Mouse (Mus musculus): Measurements from ENCODE around the gene Gm6370. TPM values are rescaled to one million over a fixed set of nuclear protein-coding genes. Genes with fewer than 3 reads are reported as not detected.
"Not testable (repeated sequence)": the region's sequence is repeated elsewhere in the genome, so short reads cannot be mapped to it uniquely, and the experiment has no call there.

Gm6370 gene
- total and polyA plus RNA-seq, 2 experiments from 2014 or later: not detected

- not testable (repeated sequence) for H3K4me3 ChIP-seq (ENCODE audit: low read length); ATAC-seq; H3K9ac ChIP-seq (replicated peaks; ENCODE audit: low read length); H3K4me1 ChIP-seq (ENCODE audit: insufficient read depth, low read length); H3K27me3 ChIP-seq (ENCODE audit: insufficient read depth, low read length); H3K9me3 ChIP-seq (ENCODE audit: low read length); H3K27ac ChIP-seq; DNase-seq (ENCODE audit: low spot score); H3K4me2 ChIP-seq (ENCODE audit: low read depth, low read length); H3K36me3 ChIP-seq (ENCODE audit: insufficient read depth, low read length)
- 100% methylated on average over 3 of the region's 3 CpGs for WGBS
Measured at GRCm38 (mm10) chr5:146537347-146537746, 46.2 kb downstream of the Gm6370 start, which contains the start of gene Gm3409. TSS of gene Gm3409 (plus strand) at chr5:146537647.

Other genes with a start within 250 kb of the Gm6370 start
- gene Wasf3, start 106.4 kb upstream of the Gm6370 start, total RNA-seq (2014; rRNA removed): 38.6 and 39.8 TPM in 2 replicates
- 15.7 and 17.0 TPM in 2 replicates for gene Wasf3, start 106.4 kb upstream of the Gm6370 start, polyA plus RNA-seq (2015; fragmentation: Nextera tagmentation; extraction: Ambion mirVana)
- 0.63 TPM in 1 of 2 replicates, not detected in the other for gene Gm6408, start 9.4 kb upstream of the Gm6370 start, total RNA-seq (2014; rRNA removed)
- not detected in 2 replicates for gene Gm6408, start 9.4 kb upstream of the Gm6370 start, polyA plus RNA-seq (2015; fragmentation: Nextera tagmentation; extraction: Ambion mirVana)
- not detected in 2 replicates for gene 4930449I24Rik, start 11.0 kb downstream of the Gm6370 start, total RNA-seq (2014; rRNA removed)
- not detected in 2 replicates for gene 4930449I24Rik, start 11.0 kb downstream of the Gm6370 start, polyA plus RNA-seq (2015; fragmentation: Nextera tagmentation; extraction: Ambion mirVana)
- not detected in 2 replicates for gene Gm3402, start 22.8 kb downstream of the Gm6370 start, total RNA-seq (2014; rRNA removed)
- gene Gm3402, start 22.8 kb downstream of the Gm6370 start, polyA plus RNA-seq (2015; fragmentation: Nextera tagmentation; extraction: Ambion mirVana): not detected in 2 replicates
- gene Gm3404, start 34.4 kb downstream of the Gm6370 start, total RNA-seq (2014; rRNA removed): not detected in 2 replicates
- not detected in 2 replicates for gene Gm3404, start 34.4 kb downstream of the Gm6370 start, polyA plus RNA-seq (2015; fragmentation: Nextera tagmentation; extraction: Ambion mirVana)
- not detected in 2 replicates for gene Gm3409, start 46.3 kb downstream of the Gm6370 start, total RNA-seq (2014; rRNA removed)
- not detected in 2 replicates for gene Gm3409, start 46.3 kb downstream of the Gm6370 start, polyA plus RNA-seq (2015; fragmentation: Nextera tagmentation; extraction: Ambion mirVana)
- gene Gm3415, start 64.8 kb downstream of the Gm6370 start, total RNA-seq (2014; rRNA removed): not detected in 2 replicates
- not detected in 2 replicates for gene Gm3415, start 64.8 kb downstream of the Gm6370 start, polyA plus RNA-seq (2015; fragmentation: Nextera tagmentation; extraction: Ambion mirVana)
- gene Gpr12, start 93.9 kb downstream of the Gm6370 start, total RNA-seq (2014; rRNA removed): 37.2 and 38.6 TPM in 2 replicates
- gene Gpr12, start 93.9 kb downstream of the Gm6370 start, polyA plus RNA-seq (2015; fragmentation: Nextera tagmentation; extraction: Ambion mirVana): 14.6 and 18.9 TPM in 2 replicates

Measured in hindbrain, postnatal 0 days (tissue).